Mouse (Mus musculus) heart, adult 2 months (tissue): ENCODE results near the gene Fgfr2. TPM values are rescaled to one million over a fixed set of nuclear protein-coding genes. Genes with fewer than 3 reads are reported as not detected.

Experiments
- DNase-seq, 2 experiments: peaks; one replicate each; pipeline ENCODE4 v3.0.0; 2021
- H3K27ac ChIP-seq: fragments of 200-600 bp; 2 replicates; pipeline ENCODE4 v1.8.1; 2022
- H3K27me3 ChIP-seq: fragments of 200-500 bp; 2 replicates; pipeline ENCODE4 v1.6.1; 2012; ENCODE audit warnings: mild to moderate bottlenecking, low read length, inconsistent platforms, mixed read lengths; ENCODE audit not compliant: control insufficient read depth, insufficient read depth
- H3K36me3 ChIP-seq: fragments of 200-500 bp; 2 replicates; pipeline ENCODE4 v1.6.1; 2012; ENCODE audit warnings: low read length, inconsistent platforms; ENCODE audit not compliant: control insufficient read depth, insufficient read depth
- H3K4me1 ChIP-seq: fragments of 200-500 bp; 2 replicates; pipeline ENCODE4 v1.6.1; 2011; ENCODE audit warnings: low read length; ENCODE audit not compliant: control insufficient read depth, insufficient read depth
- H3K4me3 ChIP-seq: fragments of 200-600 bp; 2 replicates; pipeline ENCODE4 v1.8.1; 2022
- H3K79me2 ChIP-seq: fragments of 200-500 bp; replicated peaks from 2 replicates; pipeline ENCODE4 v1.6.1; 2012; ENCODE audit warnings: mild to moderate bottlenecking, inconsistent platforms, low read length, moderate library complexity, mixed read lengths; ENCODE audit not compliant: control insufficient read depth, insufficient read depth
- H3K9ac ChIP-seq: fragments of 200-500 bp; 2 replicates; pipeline ENCODE4 v1.6.1; 2012; ENCODE audit warnings: low read depth, mild to moderate bottlenecking, control low read depth, inconsistent platforms, low read length, mixed read lengths
- CTCF ChIP-seq: fragments of 200-600 bp; IDR thresholded peaks from 2 replicates; pipeline ENCODE4 v1.8.1; 2022; ENCODE audit warnings: antibody characterized with exemption, mild to moderate bottlenecking, moderate library complexity
- EP300 ChIP-seq: fragments of 200-500 bp; IDR thresholded peaks from 2 replicates; pipeline ENCODE4 v1.6.1; 2011; ENCODE audit warnings: low read depth, low read length, control low read depth; ENCODE audit not compliant: insufficient read depth
- POLR2A ChIP-seq: fragments of 200-500 bp; IDR thresholded peaks from 2 replicates; pipeline ENCODE4 v1.6.1; 2011; ENCODE audit warnings: mild to moderate bottlenecking, low read depth, low read length, control low read depth; ENCODE audit not compliant: insufficient read depth
- WGBS: fragments of 180-500 bp; shearing (Covaris S2); methylation state at CpG from one replicate; pipeline ENCODE4 v1.1.7; 2018; 5-methylcytosine and 5-hydroxymethylcytosine counted together
- intact Hi-C: fragments of 180-260 bp; cut with DNase I; formaldehyde crosslinking; loops from one replicate; pipeline ENCODE4 v1.15.1; 2025
- polyA plus RNA-seq: library from polyadenylated mRNA; depleted of rRNA; stranded (reverse); fragments of >200 nt; gene quantifications from 2 replicates; pipeline ENCODE4 v1.2.3, GENCODE M21; 2012
- total RNA-seq, 2 experiments: library from RNA; stranded (reverse); gene quantifications; 2 replicates each; pipeline ENCODE4 v1.2.3; 2021

The Fgfr2 gene
- total and polyA plus RNA-seq, 3 experiments = 1.1 to 2.0 (median 1.3) TPM

- Histone ChIP-seq H3K4me1 (peaks cover 31% of the 10 kb centered on the region), H3K27ac (no peak overlapping the region), H3K27me3 (no peaks in the 10 kb centered on the region), H3K9ac (no peak overlapping the region), H3K4me3 (no peak overlapping the region), H3K36me3 (peaks cover 3% of the 10 kb centered on the region; the same call in 1 of the 2 replicates), H3K79me2 (no peaks in the 10 kb centered on the region)
- TF ChIP-seq CTCF = no peak
- intact Hi-C loops = no loop called here
- 78% methylated on average over 2 of the region's 2 CpGs for WGBS
- no peak for DNase-seq
These were observed 447.2 kb downstream of the Fgfr2 start for GRCm38 (mm10) chr7:132675922-132676321.

DNA sequence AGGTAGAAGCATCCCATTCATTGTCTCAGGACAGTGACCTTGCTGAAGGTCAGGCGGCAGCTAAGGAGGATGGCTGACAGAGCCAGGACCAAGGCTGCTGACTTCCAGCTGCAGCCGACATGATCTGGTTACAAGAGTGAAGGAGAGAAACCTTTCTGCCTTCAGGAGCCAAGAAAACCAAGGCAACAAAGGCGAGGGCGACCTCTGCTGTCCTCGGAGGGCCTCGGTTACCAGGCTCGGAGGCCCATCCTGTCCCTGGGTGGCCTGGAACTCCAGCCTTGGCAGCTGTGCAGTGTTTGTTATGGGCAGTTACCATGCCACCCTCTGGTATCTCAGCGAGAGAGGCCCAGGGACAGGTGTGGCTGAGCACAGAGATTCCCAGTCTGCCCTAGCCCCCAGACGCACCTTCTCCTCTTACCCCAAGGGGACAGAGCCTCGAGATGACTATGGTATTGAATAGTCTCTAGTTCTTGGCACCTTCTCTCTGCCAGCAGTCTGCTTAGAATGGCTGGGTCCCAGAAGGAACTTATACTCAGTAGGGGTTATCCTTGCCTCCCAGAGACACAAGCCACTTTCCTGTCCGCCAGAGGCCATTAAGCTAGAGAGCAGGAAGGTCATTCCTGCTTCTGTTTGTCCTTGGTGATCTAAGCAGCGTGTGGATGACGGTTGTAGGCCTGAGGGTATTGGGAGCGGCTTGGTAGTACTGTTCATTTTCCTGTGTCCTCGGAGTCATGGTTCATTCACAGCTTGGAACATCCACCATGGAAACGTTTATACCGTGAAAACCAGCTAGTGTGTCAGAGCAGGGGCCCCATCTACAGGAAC lies 449.0 kb downstream of the Fgfr2 start:
- peak; percentile 84 to 89 for DNase-seq
- TF ChIP-seq POLR2A = no peak
- TF ChIP-seq EP300 = peak; percentile 96
- TF ChIP-seq CTCF = peak; percentile 88
- no peaks in the 10 kb centered on the region for H3K27me3 ChIP-seq
- intact Hi-C loops = loop anchor here (1.0 kb wide), 1 partner anchor 18 kb away; no protein-coding TSS in a partner anchor
- peak overlapping the region; percentile 71 for H3K27ac ChIP-seq
- peaks cover 5% of the 10 kb centered on the region; the same call in 1 of the 2 replicates for H3K36me3 ChIP-seq
- no peaks in the 10 kb centered on the region for H3K79me2 ChIP-seq
- peaks cover 40% of the 10 kb centered on the region for H3K4me1 ChIP-seq
- H3K4me3 ChIP-seq = no peak overlapping the region
- 29% methylated on average over 17 of the region's 17 CpGs for WGBS
- no peak overlapping the region for H3K9ac ChIP-seq

DNA sequence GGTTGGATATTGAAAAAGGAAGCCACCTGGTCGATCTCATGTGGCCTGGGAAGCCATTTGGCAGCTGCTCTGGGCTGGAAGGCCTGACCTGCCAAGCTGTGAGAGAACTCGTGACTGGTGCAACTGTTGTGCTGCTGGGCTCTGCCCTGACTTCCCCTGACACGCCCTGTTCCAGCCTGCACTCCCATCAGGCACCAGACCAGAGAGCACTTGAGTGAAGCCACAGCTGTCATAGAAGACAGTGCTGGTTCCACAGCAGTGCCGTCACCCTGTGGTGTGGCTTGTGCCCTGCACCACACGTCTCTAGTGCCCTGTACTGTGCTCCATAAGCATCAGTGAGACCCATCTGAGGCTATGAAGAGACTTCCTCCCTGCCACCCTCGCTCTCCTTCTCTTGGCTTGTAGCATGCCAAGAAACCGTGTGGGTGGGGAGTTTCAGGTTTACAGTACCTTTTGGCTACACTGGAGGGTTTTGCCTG lies 450.6 kb downstream of the Fgfr2 start:
- H3K4me3 ChIP-seq = no peak overlapping the region
- DNase-seq = peak; percentile 77 to 88
- H3K4me1 ChIP-seq = peaks cover 40% of the 10 kb centered on the region
- H3K36me3 ChIP-seq = peaks cover 5% of the 10 kb centered on the region; the same call in 1 of the 2 replicates
- intact Hi-C loops = loop anchor here (1.0 kb wide), 1 partner anchor 139 kb away; no protein-coding TSS in a partner anchor
- H3K9ac ChIP-seq = no peak overlapping the region
- peak overlapping the region; percentile 93 for H3K27ac ChIP-seq
- peak; percentile 76; the same call in 1 of the 2 replicates for TF ChIP-seq POLR2A
- TF ChIP-seq CTCF = peak; percentile 44
- peak; percentile 99 for TF ChIP-seq EP300
- no peaks in the 10 kb centered on the region for H3K79me2 ChIP-seq
- H3K27me3 ChIP-seq = no peaks in the 10 kb centered on the region
- 18% methylated on average over 7 of the region's 7 CpGs for WGBS

GRCm38 (mm10) chr7:132670863-132671165 lies 452.3 kb downstream of the Fgfr2 start:
- no peak overlapping the region for H3K4me3 ChIP-seq
- TF ChIP-seq POLR2A (0 out of 2 replicates have a peak, but pooled peaks have one; percentile 10), CTCF (0 out of 2 replicates have a peak, but pooled peaks have one; percentile 8), EP300 (0 out of 2 replicates have a peak, but pooled peaks have one; percentile 43)
- DNase-seq = peak; percentile 84 to 87
- no peaks in the 10 kb centered on the region for H3K27me3 ChIP-seq
- H3K79me2 ChIP-seq = no peaks in the 10 kb centered on the region
- intact Hi-C loops = loop anchor here (1.0 to 2.0 kb wide), 2 partner anchors 13 to 44 kb away; no protein-coding TSS in a partner anchor
- 5% methylated on average over 3 of the region's 3 CpGs for WGBS
- peaks cover 5% of the 10 kb centered on the region; the same call in 1 of the 2 replicates for H3K36me3 ChIP-seq
- peak overlapping the region; percentile 93 for H3K27ac ChIP-seq
- peaks cover 40% of the 10 kb centered on the region for H3K4me1 ChIP-seq
- H3K9ac ChIP-seq = peak overlapping the region; percentile 7; the same call in 1 of the 2 replicates

DNA sequence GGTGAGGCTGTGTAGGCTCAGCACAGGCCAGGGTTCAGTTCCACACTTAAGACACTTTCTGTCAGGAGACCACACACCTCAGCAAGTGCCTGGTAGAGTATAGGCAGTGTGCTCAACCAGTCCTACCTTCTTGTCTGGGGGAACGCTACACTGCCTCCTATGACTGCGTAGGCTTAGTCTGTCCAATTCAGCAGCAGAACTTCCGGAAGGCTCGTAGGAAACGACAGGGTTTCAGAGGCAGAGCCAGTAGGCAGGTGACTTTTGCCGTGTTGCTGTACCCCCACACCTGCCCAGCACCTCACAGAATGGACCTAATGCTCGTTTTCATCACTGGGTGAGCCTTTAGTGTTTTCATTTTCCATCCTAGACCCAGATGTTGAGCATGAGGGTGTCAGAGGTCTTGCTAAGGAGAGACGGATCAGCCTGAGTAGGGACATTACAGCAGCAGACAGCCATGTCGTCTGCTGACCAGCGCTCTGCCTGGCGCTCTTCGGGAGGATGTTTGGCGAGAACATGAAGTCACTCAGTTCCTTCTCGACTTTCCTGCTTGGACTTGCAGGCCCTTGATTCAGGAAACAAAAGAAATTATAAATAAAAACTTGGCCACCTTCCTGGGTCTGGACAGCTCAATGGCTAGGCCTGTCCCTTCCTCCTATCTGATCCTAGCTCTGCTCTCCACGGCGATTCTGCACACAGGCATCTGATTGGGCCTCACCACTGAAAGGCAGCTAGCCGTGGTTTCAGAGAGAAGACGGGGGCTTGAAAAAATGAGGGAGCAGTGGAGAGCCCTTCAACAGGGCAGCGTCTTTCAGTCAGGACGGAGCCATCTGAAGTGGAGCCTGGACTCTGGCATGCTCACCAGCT lies 452.9 kb downstream of the Fgfr2 start:
- WGBS = 36% methylated on average over 20 of the region's 20 CpGs
- Histone ChIP-seq H3K4me3 (no peak overlapping the region), H3K79me2 (no peaks in the 10 kb centered on the region), H3K4me1 (peaks cover 40% of the 10 kb centered on the region), H3K9ac (peak overlapping the region; percentile 14), H3K27ac (peak overlapping the region; percentile 93), H3K36me3 (peaks cover 5% of the 10 kb centered on the region; the same call in 1 of the 2 replicates), H3K27me3 (no peaks in the 10 kb centered on the region)
- peak in 1 of 2 experiments; percentile 58 for DNase-seq
- intact Hi-C loops = loop anchor here (1.0 to 2.0 kb wide), 2 partner anchors 12 to 45 kb away; no protein-coding TSS in a partner anchor
- peak; percentile 36 for TF ChIP-seq CTCF
- TF ChIP-seq POLR2A = peak; percentile 83
- TF ChIP-seq EP300 = peak; percentile 54; the same call in 1 of the 2 replicates
